Mouse (Mus musculus): ENCODE measurements at regions not wholly inside any gene's neighbourhood (a gene's known extent, or its start where the extent isn't known, plus 50 kb on each side); places are given as distances from the start of the nearest gene placed in this dataset.
A peak's percentile ranks its signal among the peaks of the same experiment; 100 is the strongest.

GRCm38 (mm10) chr7:117260596-117260995, 120.2 kb upstream of the Xylt1 start:
- no peak for DNase-seq (ENCODE audit: low spot score in 2 of 2)

DNA sequence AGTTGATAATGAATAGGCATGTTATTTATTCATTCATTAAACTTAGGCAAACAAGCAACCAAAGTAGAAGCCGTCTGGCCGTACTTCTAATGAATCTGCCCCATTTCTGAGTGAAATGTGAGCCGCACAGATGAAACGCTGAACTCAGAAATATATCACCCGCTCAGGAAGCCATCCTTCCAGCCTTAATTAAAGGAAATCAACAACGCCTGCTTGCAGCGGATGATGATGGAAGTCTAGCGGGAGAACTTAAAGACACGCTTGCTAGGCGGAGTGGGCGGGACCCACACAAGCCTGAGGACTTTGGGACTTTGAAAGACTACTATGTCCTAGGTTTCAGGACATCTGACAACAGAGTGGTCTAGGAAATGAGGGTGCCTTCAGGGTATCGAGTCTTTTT, 117.7 kb upstream of the Xylt1 start:
- no peak for DNase-seq (ENCODE audit: low spot score in 2 of 2)

GRCm38 (mm10) chr7:117264341-117264740, 116.4 kb upstream of the Xylt1 start:
- DNase-seq (ENCODE audit: low spot score in 2 of 2), result no peak

DNA sequence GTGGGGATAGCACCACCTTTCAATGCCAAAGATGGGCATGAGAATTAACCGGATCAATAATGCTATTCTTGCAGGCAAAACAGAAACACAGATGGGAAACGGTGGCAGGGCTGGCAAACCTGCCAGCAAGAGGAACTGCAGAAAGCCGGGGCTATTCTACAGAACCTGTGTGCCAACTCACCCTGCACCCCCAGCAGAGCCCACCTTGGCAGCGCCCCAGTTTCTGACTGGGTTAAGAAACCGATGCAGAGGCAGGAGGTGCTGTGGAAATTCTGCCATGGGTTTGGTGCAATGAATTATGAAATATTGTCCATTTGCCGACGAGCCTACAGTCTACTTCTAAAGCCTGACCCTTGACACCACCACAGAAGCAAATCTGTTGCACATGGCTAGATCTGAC, 112.7 kb upstream of the Xylt1 start:
- no peak for DNase-seq (ENCODE audit: low spot score in 2 of 2)

DNA sequence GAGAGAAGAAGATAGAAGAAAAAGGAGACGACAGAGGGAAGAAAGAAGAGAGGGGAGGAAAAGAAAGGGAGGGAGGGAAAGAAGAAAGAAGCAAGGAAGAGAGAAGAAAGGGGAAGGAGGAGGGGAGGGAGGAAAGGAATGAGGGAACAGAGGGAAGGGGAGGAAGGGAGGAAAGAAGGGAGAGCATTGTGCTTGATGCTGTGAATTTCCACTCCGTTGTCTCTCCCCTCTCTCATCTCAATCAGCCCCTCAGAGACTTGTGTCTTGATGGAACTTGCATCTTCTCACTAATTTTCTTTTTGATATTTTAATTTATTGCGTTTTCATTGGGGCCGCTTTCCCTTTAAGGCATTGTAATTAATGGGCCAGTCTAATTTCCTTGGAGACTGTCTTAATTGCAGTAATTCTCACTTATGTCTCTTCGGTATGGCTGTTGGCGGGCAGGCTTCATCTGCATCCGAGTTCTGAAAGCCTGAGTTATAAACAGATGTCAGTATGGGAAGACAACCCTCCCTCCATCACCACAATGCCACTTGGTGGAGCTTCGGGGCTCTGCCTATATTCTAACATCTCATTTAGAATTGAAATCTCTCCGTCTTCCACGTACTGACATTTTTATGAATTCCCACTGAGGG, 111.4 kb upstream of the Xylt1 start:
- DNase-seq (ENCODE audit: low spot score in 2 of 2), result no peak

DNA sequence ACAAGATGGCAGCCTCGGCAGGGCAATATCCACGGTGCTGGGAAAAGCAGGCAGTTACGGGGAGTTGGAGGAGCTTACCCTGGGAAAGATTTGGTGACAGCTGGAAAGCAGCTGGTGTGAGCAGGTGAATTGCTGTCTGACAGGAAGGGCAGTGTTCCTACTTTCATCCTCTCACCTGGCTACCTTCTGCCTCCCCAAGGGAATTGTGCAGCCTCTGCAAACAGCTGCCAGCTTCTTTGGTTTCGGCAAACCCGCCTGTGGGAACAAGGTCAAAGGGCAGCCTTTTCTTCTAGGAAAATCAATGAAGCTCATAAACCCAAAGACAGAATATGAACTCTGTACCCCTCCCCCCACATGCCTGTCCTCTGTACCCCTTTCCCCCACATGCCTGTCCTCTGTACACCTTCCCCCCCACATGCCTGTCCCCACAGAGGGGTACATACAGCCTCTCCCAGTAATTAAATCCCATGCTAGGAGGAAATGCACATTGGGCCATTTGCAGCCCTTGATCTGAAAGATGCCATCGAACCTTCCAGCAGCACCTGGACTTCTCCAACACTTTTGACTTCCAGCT, 102.3 kb upstream of the Xylt1 start:
- DNase-seq (ENCODE audit: low spot score in 2 of 2), result no peak

DNA sequence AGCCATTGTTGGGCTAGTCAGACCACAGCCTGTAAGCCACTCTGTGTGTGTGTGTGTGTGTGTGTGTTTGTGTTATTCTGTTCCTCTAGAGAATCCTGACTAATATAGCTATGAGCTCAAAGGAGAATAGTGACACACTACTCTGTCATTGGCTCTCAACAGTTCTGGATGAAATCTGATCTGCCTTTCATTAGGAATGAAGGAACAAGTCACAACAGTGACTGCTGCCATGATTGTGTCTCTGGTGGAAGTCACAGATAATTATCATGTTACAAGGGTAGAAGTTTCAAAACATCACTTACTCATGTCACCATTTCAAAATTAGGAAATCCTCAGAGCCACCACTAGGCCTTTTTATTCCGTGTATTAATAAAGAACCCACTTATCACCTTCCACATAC, 98.6 kb upstream of the Xylt1 start:
- no peak for DNase-seq (ENCODE audit: low spot score in 2 of 2)

DNA sequence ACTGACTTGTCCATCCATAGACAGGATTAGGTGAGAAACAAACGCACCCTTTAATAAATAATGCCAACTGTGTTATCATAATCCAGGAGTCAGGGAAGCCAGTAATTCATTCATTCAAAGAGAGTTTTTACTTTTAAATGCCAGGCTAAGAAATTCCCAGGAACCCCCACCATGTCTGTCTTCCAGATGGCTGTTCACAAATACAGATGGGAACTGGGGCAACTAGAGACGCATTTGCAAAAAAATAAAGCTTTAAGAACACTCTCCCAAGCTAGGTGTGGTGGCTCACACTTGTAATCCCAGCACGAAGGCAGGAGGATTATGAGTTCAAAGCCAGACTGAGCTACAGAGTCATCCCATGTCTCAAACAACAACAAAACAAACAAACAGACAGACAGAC, 95.6 kb upstream of the Xylt1 start:
- DNase-seq (ENCODE audit: low spot score in 2 of 2), result no peak

GRCm38 (mm10) chr7:117285985-117286384, 94.8 kb upstream of the Xylt1 start:
- DNase-seq (ENCODE audit: low spot score in 2 of 2), result peak; percentile 1 to 15

- DNase-seq (ENCODE audit: low spot score in 2 of 2), result peak; percentile 3
Observed at GRCm38 (mm10) chr7:117303705-117304104, 77.1 kb upstream of the Xylt1 start.

DNA sequence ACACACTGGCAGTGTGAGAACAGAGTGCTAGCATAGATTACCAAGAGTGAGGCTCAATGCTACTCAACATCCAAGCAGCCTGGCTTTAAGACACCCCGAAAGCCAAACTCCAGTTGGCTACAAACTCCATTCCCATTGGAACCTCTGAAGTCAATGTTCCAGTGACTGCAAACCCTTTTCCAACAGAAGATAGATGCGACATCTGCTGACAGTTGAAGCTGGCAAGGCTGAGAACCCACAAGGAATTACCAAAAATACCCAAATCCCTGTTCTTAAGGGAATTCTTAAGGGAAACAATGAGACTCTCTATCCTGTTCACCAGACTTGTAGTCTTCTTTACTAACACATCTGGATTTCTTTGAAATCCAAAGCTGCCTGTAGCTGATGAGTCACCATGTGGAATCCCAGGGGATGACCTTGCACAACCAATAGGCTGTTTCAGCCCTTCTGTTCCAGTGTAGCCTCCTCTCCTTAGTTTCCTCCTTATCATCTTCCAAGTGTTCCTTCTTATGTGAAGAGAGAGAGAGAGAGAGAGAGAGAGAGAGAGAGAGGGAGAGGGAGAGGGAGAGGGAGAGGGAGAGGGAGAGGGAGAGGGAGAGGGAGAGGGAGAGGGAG, 70.1 kb upstream of the Xylt1 start:
- peak in 1 of 2 experiments; percentile 52 for DNase-seq (ENCODE audit: low spot score in 2 of 2)

- no peak for DNase-seq (ENCODE audit: low spot score in 2 of 2)
Observed at GRCm38 (mm10) chr7:117311316-117311715, 69.5 kb upstream of the Xylt1 start.

DNA sequence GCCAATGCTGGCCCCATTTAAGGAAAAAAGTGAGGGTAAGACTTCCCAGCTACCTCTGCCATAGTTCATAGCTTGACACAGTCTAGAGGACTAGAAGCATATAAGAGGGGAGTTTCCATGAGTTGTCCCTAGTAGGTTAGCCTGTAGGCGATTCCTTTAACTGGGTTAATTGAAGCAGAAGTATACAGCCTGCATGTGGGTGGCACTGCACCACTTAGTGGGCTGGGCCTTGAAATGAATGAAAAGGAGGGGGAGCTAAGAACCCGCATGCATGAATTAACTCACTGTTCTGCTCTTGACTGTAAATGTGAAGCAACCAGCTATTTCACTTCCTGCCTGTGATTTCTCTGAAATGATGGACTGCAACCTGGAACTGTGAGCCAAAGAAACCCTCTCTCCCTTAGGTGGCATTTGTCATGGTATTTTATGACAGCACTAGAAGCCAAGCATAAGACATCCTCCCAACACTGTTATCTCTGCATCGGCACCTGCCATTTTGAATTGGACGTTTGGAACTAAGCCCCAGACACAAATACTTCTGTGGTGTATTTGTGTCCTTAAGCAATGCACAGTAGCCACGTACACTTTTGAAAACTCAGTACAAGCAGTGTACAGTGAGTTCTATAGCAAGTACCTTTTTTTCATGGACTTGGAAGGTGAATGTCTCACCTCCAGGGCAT, 64.5 kb upstream of the Xylt1 start:
- no peak for DNase-seq (ENCODE audit: low spot score in 2 of 2)

DNA sequence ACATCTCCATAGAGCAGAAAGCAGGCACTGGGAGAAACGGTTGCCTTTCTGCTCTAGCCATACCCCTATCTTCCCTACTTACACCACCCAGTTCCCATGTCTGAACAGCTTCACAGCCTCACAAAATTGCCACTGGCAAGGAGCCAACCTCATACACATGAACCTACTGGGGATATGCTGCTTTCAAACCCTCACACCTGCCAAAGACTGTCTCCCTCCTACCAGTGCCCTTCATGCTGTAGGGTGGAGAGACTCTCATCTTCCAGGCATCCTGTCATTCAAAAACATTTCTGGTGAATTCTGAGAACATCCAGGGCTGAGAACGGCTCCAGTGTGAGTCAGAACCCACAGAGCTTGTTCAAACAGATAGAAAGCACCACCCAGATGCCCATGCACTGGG, 63.4 kb upstream of the Xylt1 start:
- no peak for DNase-seq (ENCODE audit: low spot score in 2 of 2)

- DNase-seq (ENCODE audit: low spot score in 2 of 2), result no peak
Observed at GRCm38 (mm10) chr7:117320552-117320951, 60.2 kb upstream of the Xylt1 start.
